16 mouse cellular contexts compared by ENCODE assay signal in genomic region chr2:60538274-60538673, GRCm38 (mm10). TPM values are rescaled to one million over a fixed set of nuclear protein-coding genes. Genes with fewer than 3 reads are reported as not detected.
"Had no signal": no experiment of that assay in that cellular context is flagged by ENCODE, and none has a peak within 500 bp of the region (broad histone marks: within the 10 kb centered on the region; RNA-seq: fewer than 3 reads in every experiment).

No protein-coding gene starts in this region.

- H3K4me3 ChIP-seq: kidney, embryonic 15.5 days; limb, embryonic 13.5 days; megakaryocyte, embryonic 14.5 days; midbrain, embryonic 15.5 days had no signal

- H3K4me2 ChIP-seq: kidney, embryonic 15.5 days; limb, embryonic 13.5 days; midbrain, embryonic 11.5 days; midbrain, embryonic 15.5 days had no signal

- H3K27me3 ChIP-seq: kidney, embryonic 15.5 days; limb, embryonic 13.5 days; megakaryocyte, embryonic 14.5 days; midbrain, embryonic 15.5 days had no signal

- H3K9ac ChIP-seq: kidney, embryonic 15.5 days; limb, embryonic 13.5 days; liver, embryonic 14.5 days; midbrain, embryonic 15.5 days had no signal

- H3K36me3 ChIP-seq: kidney, embryonic 15.5 days; limb, embryonic 13.5 days; midbrain, embryonic 15.5 days had no signal

- H3K27ac ChIP-seq: kidney, embryonic 15.5 days; limb, embryonic 13.5 days; liver, embryonic 14.5 days; midbrain, embryonic 15.5 days had no signal

- ATAC-seq: midbrain, embryonic 15.5 days had no signal

- H3K4me1 ChIP-seq: limb, embryonic 13.5 days; megakaryocyte, embryonic 14.5 days; midbrain, embryonic 15.5 days had no signal

- H3K9me3 ChIP-seq: kidney, embryonic 15.5 days; limb, embryonic 13.5 days; midbrain, embryonic 15.5 days had no signal

- DNase-seq: kidney, adult 2 months; kidney, postnatal 36 days; left cerebral cortex, postnatal 4 days; lung, adult 18-20 months; retina, postnatal 1 day; right cerebral cortex, postnatal 4 days; spleen, adult 18-20 months; thymus, adult 18-20 months; thymus, postnatal 14 days had no signal

RNA-seq across cellular contexts. Expression of gene Pla2r1, which starts 14.8 kb away (rescaled TPM):
- total RNA-seq: monocyte, adult 5-6 weeks had no signal
